Mouse (Mus musculus) heart, embryonic 10.5 days (tissue): ENCODE results near the gene Med31. TPM values are rescaled to one million over a fixed set of nuclear protein-coding genes. Genes with fewer than 3 reads are reported as not detected.

Source experiments
- DNase-seq: peaks from one replicate; pipeline ENCODE4 v3.0.0-alpha.2; 2017; ENCODE audit warnings: low spot score
- H3K27ac ChIP-seq: fragments of 300-500 bp; sonication (generic); 2 replicates; pipeline ENCODE4 v1.5.1; 2016; ENCODE audit warnings: mild to moderate bottlenecking
- H3K27me3 ChIP-seq: fragments of 300-500 bp; sonication (generic); 2 replicates; pipeline ENCODE4 v1.6.1; 2016; ENCODE audit warnings: mild to moderate bottlenecking; ENCODE audit not compliant: poor library complexity, insufficient read depth, severe bottlenecking
- H3K36me3 ChIP-seq: fragments of 300-500 bp; sonication (generic); 2 replicates; pipeline ENCODE4 v1.6.1; 2016; ENCODE audit warnings: mild to moderate bottlenecking, moderate library complexity
- H3K4me1 ChIP-seq: fragments of 300-500 bp; sonication (generic); 2 replicates; pipeline ENCODE4 v1.6.1; 2016; ENCODE audit warnings: mild to moderate bottlenecking
- H3K4me3 ChIP-seq: fragments of 300-500 bp; sonication (generic); 2 replicates; pipeline ENCODE4 v1.5.1; 2016; ENCODE audit warnings: mild to moderate bottlenecking, moderate library complexity
- H3K9me3 ChIP-seq: fragments of 300-500 bp; sonication (generic); 2 replicates; pipeline ENCODE4 v1.6.1; 2016; ENCODE audit warnings: mild to moderate bottlenecking, moderate library complexity
- WGBS: fragments of 180-500 bp; shearing (Covaris S2); methylation state at CpG from one replicate; pipeline ENCODE4 v1.1.7; 2016; 5-methylcytosine and 5-hydroxymethylcytosine counted together
- polyA plus RNA-seq: library from polyadenylated mRNA; unstranded; fragments of >200 nt; fragmentation: Nextera tagmentation; extraction: Ambion mirVana; gene quantifications from 2 replicates; pipeline ENCODE4 v1.2.1, GENCODE M21; 2016

The Med31 gene
- polyA plus RNA-seq, 1 experiment from 2014 or later = 36.9 TPM

DNA sequence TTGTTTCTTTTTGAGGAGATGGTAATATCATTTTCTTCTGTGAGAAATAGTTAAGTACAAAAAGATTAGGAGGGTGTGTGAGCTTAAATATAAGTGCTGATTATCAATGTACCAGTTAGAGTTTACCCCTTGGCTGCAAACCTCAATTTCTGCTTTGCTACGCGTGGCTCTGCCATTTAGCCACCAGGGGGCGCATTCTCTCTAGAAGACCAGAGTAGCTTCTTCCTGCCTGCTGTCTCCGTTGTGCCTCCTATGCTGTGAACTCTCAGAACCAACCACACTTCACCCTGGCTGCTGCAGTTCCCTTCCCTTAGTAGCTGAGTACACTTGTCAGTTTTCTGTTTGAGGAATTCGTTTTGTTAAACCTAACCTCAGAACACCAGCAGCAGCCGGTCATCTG is 5.9 kb upstream of the Med31 start:
- peak; percentile 88 for DNase-seq
- WGBS = 18% methylated on average over 6 of the region's 6 CpGs
- Histone ChIP-seq H3K36me3 (no peaks in the 10 kb centered on the region), H3K9me3 (no peaks in the 10 kb centered on the region), H3K4me3 (no peak overlapping the region), H3K27me3 (no peaks in the 10 kb centered on the region), H3K4me1 (no peaks in the 10 kb centered on the region; the same call in 1 of the 2 replicates), H3K27ac (no peak overlapping the region)

GRCm38 (mm10) chr11:72217116-72217515 is 1.7 kb upstream of the Med31 start:
- Histone ChIP-seq H3K4me1 (peaks cover 7% of the 10 kb centered on the region; the same call in 1 of the 2 replicates), H3K27me3 (no peaks in the 10 kb centered on the region), H3K36me3 (peaks cover 5% of the 10 kb centered on the region; the same call in 1 of the 2 replicates), H3K9me3 (no peaks in the 10 kb centered on the region), H3K27ac (no peak overlapping the region), H3K4me3 (no peak overlapping the region)
- DNase-seq = no peak
- 81% methylated on average over 5 of the region's 5 CpGs for WGBS

GRCm38 (mm10) chr11:72214591-72215409 is 592 bp downstream of the Med31 start:
- no peaks in the 10 kb centered on the region for H3K27me3 ChIP-seq
- peaks cover 27% of the 10 kb centered on the region for H3K36me3 ChIP-seq
- peak; percentile 99 for DNase-seq
- peaks cover 7% of the 10 kb centered on the region; the same call in 1 of the 2 replicates for H3K4me1 ChIP-seq
- under 1% methylated on average over 51 of the region's 51 CpGs for WGBS
- H3K27ac ChIP-seq = peak overlapping the region; percentile 90
- no peaks in the 10 kb centered on the region for H3K9me3 ChIP-seq
- H3K4me3 ChIP-seq = peak overlapping the region; percentile 74

DNA sequence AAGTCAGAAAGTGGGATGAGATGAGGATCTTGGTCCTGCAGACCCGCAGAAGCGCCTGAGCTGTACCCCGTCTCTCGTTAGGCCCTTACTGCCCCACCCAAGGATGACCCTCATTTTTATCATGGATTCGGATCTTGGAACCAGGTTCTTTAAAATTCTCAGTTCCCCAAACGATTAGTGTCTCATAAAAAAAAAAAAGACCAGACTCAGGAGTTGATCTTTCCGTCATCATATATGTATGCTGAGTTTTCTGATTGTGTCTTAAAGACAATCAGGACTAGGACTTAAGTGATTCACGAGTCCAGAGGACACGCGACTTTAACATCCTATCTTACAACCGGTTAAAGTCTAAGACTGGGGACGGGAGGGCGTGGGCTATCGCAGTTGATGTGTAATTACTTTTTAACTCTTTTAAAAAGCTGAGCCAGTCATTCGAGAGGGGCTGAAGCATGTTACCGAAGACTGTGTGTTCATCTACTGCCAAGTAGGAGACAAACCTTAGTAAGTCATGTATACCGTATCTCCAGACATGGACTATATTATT is 7.5 kb downstream of the Med31 start:
- Histone ChIP-seq H3K36me3 (peaks cover 35% of the 10 kb centered on the region), H3K4me3 (peak overlapping the region; percentile 92), H3K9me3 (no peaks in the 10 kb centered on the region), H3K4me1 (peaks cover 24% of the 10 kb centered on the region), H3K27ac (peak overlapping the region; percentile 89), H3K27me3 (no peaks in the 10 kb centered on the region)
- WGBS = 16% methylated on average over 17 of the region's 17 CpGs
- DNase-seq = no peak

DNA sequence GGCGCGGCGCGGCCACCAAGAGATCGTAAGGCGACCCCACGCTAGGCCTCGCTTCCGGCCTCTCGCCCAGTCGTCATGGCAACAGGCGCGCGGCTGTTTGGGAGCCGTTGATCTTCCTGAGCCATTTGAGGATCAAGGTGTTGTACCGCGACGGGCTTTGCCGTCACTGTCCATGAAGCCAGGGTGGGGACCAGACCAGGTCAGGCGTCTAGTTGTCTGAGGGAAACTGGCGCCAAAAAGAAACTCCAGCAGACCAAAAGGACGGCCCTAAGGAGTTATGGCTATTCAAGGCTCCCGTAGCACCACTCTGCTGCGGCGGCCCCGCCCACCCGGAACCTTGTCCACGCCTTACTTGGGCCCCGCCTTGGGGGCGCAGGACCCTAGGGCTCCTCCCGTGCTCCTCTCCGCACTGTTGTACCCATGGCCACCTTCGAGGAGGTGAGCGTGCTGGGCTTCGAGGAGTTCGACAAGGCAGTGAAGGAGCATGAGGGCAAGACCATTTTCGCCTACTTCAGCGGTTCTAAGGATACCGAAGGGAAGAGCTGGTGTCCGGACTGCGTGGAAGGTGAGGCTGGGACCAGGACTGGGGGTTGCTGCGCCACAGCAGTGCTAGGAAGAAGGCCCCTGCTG is 8.1 kb downstream of the Med31 start, which contains the start of the genes 4933427D14Rik and Txndc17:
Gene 4933427D14Rik, minus strand, starts transcription at position 256 of the 630 bp plus-strand sequence.
Gene Txndc17, plus strand, starts transcription at position 344 of the 630 bp plus-strand sequence.
- peak within 1 kb of the TSS; percentile 92 for H3K4me3 ChIP-seq
- H3K4me1 ChIP-seq = peaks cover 24% of the 10 kb centered on the region
- WGBS = under 1% methylated on average over 42 of the region's 42 CpGs
- H3K9me3 ChIP-seq = no peaks in the 10 kb centered on the region
- H3K27ac ChIP-seq = peak within 1 kb of the TSS; percentile 89
- no peaks in the 10 kb centered on the region for H3K27me3 ChIP-seq
- peak; percentile 96 for DNase-seq
- peaks cover 30% of the 10 kb centered on the region for H3K36me3 ChIP-seq

GRCm38 (mm10) chr11:72206341-72207203 is 8.8 kb downstream of the Med31 start, which contains the start of gene Gm43951:
Gene Gm43951 (minus strand): TSS chr11:72206840.
- Histone ChIP-seq H3K9me3 (no peaks in the 10 kb centered on the region), H3K4me3 (peak within 1 kb of the TSS; percentile 92), H3K27me3 (no peaks in the 10 kb centered on the region), H3K4me1 (peaks cover 24% of the 10 kb centered on the region), H3K27ac (peak within 1 kb of the TSS; percentile 89), H3K36me3 (peaks cover 29% of the 10 kb centered on the region)
- DNase-seq = peak; percentile 82
- WGBS = under 1% methylated on average over 43 of the region's 43 CpGs

DNA sequence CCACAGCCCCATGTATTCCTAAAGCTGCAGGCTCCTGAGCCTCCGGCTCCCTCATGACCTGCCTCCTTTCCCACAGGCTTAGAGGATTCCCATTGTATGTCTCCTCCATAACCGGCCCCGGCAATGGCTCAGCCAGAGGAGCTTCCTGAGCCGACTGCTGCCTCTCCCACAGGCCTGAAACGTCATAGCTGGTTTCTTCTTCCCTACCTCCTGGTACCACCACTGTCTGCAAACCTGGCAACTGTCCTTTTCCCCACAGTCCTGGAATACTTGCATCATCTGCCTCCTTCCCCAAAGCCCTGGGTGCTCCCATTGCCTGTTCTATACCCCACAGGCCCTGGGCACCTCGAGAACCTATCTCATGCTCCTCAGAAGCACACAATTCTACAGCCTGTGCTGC is 10.1 kb downstream of the Med31 start:
- Histone ChIP-seq H3K27me3 (no peaks in the 10 kb centered on the region), H3K27ac (no peak overlapping the region), H3K9me3 (no peaks in the 10 kb centered on the region), H3K4me3 (0 out of 2 replicates have a peak overlapping the region, but pooled peaks have one; percentile 92), H3K4me1 (peaks cover 24% of the 10 kb centered on the region), H3K36me3 (peaks cover 21% of the 10 kb centered on the region)
- no peak for DNase-seq
- 83% methylated on average over 6 of the region's 6 CpGs for WGBS

DNA sequence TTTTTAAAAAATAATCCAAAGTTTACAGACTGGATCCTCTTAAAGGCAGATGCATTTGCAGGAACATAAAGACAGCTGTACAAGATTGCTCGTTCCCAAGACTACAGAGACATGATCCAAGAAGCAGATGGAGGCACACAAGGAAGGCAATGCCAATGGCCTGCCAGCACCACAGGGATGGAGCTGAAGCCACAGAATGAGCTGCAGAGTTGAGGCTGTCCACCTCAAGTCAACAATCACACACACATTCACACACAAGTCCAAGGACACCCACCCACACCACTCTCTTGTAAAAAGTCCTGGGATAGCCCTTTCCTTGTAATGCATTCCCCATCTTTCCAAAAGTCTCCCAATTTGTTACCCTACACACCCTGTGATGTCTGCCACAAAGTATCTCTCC is 12.0 kb downstream of the Med31 start:
- H3K9me3 ChIP-seq = no peaks in the 10 kb centered on the region
- no peak overlapping the region for H3K27ac ChIP-seq
- H3K36me3 ChIP-seq = peaks cover 13% of the 10 kb centered on the region; the same call in 1 of the 2 replicates
- no peak overlapping the region for H3K4me3 ChIP-seq
- H3K27me3 ChIP-seq = no peaks in the 10 kb centered on the region
- no peak for DNase-seq
- H3K4me1 ChIP-seq = peaks cover 24% of the 10 kb centered on the region
- 79% methylated on average over 1 of the region's 1 CpGs for WGBS

DNA sequence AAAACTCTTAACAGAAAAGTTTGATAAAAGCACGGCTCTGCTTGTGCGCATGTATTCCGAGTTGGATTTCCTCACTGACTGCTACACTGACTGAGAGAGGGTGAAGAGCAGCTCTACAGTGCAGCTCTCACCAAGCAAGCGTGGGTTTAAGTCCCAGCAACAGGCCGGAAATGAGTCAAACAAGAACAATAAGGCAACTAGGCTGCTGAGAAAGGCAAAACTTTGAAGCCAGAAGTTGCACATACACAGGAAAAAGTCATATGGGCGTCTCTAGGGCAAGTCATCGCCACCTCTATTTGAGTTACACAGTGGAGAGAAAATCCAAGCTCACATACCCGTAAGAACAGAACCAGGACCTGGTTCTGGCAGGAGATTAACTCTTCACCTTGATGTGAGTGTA is 18.9 kb downstream of the Med31 start:
- H3K27ac ChIP-seq = no peak overlapping the region
- no peak for DNase-seq
- no peak overlapping the region for H3K4me3 ChIP-seq
- peaks cover 43% of the 10 kb centered on the region for H3K36me3 ChIP-seq
- WGBS = 84% methylated on average over 8 of the region's 8 CpGs
- no peaks in the 10 kb centered on the region for H3K27me3 ChIP-seq
- no peaks in the 10 kb centered on the region for H3K4me1 ChIP-seq
- H3K9me3 ChIP-seq = no peaks in the 10 kb centered on the region

DNA sequence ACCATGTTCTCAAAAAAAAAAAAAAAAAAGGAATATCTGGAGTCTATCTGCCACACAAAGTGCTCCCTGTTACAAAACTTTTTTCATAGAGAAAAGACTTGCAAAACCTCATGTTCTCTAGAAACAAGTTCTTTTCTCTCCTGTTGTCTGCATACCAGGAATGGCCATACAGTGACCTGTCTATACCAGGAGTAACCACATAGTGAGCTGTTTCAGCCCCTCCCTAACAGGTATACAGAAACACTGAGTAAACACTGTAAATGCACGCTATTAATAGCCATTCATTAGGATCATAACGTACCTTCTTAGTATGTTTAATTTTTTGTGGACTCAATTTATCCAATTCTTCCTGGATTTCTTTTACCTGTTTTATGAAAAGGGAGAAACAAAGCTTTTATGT is 21.1 kb downstream of the Med31 start:
- Histone ChIP-seq H3K4me1 (no peaks in the 10 kb centered on the region), H3K9me3 (no peaks in the 10 kb centered on the region), H3K27me3 (no peaks in the 10 kb centered on the region), H3K27ac (no peak overlapping the region), H3K4me3 (no peak overlapping the region), H3K36me3 (peaks cover 54% of the 10 kb centered on the region)
- 91% methylated on average over 2 of the region's 2 CpGs for WGBS
- DNase-seq = no peak

DNA sequence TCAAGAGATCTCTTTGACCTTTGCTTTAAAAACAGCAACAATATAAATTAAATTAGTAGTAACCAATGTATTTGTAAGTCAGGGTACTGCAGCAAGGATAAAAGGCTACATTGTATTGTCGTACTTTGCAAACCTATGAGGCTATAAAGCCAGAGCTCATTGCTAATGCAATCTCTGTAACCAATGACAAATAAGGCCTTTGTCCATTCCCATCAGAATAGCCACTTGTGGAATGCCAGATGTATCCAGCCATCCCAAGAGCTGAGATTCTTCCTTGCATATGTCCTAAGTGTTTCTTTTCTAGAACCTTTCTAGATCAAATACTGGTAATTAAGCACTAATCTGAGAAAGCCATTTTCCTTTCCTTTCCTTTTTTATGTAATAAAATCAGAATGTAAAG is 24.5 kb downstream of the Med31 start:
- Histone ChIP-seq H3K4me3 (no peak overlapping the region), H3K36me3 (peaks cover 53% of the 10 kb centered on the region), H3K9me3 (no peaks in the 10 kb centered on the region), H3K27ac (no peak overlapping the region), H3K27me3 (no peaks in the 10 kb centered on the region), H3K4me1 (no peaks in the 10 kb centered on the region)
- DNase-seq = no peak
- WGBS = 86% methylated on average over 1 of the region's 1 CpGs

- no peak overlapping the region for H3K4me3 ChIP-seq
Observed at GRCm38 (mm10) chr11:72184252-72184651, 31.1 kb downstream of the Med31 start.

More at GRCm38 (mm10) chr11:72184252-72184651, 31.1 kb downstream of the Med31 start:
- H3K27ac ChIP-seq = no peak overlapping the region
- 75% methylated on average over 4 of the region's 4 CpGs for WGBS
- H3K36me3 ChIP-seq = peaks cover 41% of the 10 kb centered on the region
- DNase-seq = no peak
- H3K9me3 ChIP-seq = no peaks in the 10 kb centered on the region
- H3K27me3 ChIP-seq = no peaks in the 10 kb centered on the region
- no peaks in the 10 kb centered on the region for H3K4me1 ChIP-seq
